Mouse (Mus musculus) kidney, adult 9 months (tissue): ENCODE results near the gene Arpc5l.
"Not testable (repeated sequence)": the region's sequence is repeated elsewhere in the genome, so short reads cannot be mapped to it uniquely, and the experiment has no call there.

ENCODE experiments used
- DNase-seq: peaks from one replicate; pipeline ENCODE4 v3.0.0; 2022

Arpc5l gene

DNA sequence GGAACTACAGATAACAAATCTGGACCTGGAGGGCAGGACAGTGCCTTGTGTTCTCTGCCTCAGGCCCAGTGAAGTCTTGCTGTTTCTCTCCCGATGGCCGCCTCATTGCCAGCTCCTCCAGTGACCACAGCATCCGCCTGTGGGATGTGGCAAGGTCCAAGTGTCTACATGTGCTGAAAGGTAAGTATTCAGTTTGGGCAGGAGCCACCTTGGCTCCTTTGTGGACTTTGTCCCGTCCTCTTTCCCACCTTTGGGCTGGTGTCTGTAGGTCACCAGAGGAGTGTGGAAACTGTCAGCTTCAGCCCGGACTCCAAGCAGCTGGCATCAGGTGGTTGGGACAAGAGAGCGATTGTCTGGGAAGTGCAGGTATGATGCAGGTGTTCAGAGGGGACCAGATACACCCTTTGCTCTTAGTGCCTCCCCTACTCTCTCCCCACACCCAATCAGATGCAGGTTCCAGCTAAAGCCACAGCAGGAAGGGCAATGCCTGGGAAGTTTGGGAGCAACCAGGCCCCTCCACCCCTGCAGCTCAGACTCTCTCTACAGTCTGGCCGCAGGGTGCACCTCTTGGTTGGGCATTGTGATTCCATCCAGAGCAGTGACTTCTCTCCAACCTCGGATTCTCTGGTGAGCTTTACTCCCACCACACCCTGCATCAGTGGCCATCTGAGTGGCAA, 5.1 kb upstream of the Arpc5l start:
- peak; percentile 74 for DNase-seq

DNA sequence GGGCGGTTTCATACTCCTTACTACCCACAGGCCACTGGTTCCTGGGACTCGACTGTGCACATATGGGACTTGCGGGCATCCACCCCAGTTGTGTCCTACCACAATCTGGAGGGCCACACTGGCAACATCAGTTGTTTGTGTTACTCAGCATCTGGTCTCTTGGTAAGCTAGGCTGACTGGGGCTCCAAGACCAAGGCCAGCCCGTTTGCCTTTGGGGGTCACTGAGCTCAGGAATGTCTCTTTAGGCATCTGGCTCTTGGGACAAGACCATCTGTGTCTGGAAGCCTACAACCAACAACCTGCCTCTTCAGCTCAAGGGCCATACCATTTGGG, 4.6 kb upstream of the Arpc5l start:
- no peak for DNase-seq

GRCm38 (mm10) chr2:39001866-39002265, 3.3 kb upstream of the Arpc5l start:
- peak; percentile 58 for DNase-seq

- DNase-seq, result peak; percentile 10
Measured at GRCm38 (mm10) chr2:39003106-39003505, 2.0 kb upstream of the Arpc5l start.

GRCm38 (mm10) chr2:39003512-39003911, 1.6 kb upstream of the Arpc5l start:
- peak; percentile 8 for DNase-seq

DNA sequence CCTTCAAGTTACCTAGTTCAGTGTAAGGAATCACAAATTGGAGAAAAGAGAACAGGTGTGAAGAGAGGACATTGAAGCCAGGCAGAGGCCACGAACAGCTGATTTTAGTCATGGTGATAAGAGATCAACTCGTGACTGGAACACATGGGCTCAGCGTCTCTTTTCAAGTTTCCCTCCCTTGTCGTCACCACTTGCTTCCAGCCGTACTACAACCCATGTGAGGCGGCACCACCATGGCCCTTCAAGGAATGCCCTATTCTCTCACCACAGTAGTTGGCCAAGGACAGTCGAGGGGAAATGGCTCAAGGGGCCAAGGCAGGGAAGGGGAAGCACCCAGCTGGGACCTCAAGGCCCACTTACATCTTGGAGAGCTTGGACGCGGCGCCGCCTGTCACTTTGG, 776 bp upstream of the Arpc5l start:
- DNase-seq, result peak; percentile 42

GRCm38 (mm10) chr2:39005574-39006079, 479 bp downstream of the Arpc5l start, which contains the start of gene Rpl35:
Gene Rpl35 (minus strand): TSS chr2:39005624.
- peak; percentile 76 for DNase-seq

GRCm38 (mm10) chr2:39006149-39006730, 1.1 kb downstream of the Arpc5l start:
- no peak for DNase-seq

DNA sequence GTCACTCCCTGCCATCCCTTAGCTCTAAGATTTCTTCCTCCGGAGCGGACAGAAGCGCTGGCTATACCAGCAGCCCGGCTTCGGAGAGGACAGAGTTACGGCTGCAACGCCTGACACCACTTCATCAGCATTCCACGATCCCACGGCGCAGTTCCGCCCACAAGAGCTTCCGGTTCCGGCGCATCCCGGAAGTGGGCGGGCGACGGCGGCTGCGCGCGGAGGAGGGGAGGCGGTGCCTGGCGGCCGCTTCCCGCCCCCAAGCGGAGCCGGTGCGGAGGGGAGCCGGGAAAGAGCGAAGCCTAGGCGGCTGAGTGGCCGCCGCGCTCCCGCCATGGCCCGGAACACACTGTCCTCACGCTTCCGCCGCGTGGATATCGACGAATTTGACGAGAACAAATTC, 2.7 kb downstream of the Arpc5l start:
- peak; percentile 95 for DNase-seq

DNA sequence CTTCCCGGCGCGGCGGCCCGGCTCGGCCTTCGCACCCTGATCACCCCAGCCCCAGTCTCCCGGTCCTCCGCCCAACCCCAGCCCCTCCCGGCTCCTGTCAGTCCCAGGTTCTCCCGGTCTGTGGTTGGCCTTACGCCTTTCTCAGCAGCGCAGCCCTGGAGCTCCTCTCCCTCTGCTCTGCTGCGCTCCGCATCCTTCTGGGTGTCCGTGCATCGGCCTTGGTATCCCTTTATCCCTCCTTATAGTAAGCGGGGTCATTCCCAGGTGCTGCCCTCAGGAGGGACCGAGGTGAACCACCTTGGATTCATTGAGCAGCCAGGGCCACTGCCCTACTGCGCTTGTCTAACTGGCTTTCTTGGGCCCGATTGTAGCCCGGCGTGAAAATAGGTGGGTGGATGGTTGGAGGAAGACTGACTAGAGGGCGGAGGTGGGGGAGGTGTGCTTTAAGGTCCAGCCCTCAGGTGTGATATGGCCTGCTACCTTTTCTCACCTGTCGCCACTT, 3.3 kb downstream of the Arpc5l start:
- DNase-seq, result peak; percentile 45

GRCm38 (mm10) chr2:39008954-39009365, 3.8 kb downstream of the Arpc5l start:
- DNase-seq, result peak; percentile 46

- not testable (repeated sequence) for DNase-seq
Measured at GRCm38 (mm10) chr2:39010144-39010543, 5.0 kb downstream of the Arpc5l start.

DNA sequence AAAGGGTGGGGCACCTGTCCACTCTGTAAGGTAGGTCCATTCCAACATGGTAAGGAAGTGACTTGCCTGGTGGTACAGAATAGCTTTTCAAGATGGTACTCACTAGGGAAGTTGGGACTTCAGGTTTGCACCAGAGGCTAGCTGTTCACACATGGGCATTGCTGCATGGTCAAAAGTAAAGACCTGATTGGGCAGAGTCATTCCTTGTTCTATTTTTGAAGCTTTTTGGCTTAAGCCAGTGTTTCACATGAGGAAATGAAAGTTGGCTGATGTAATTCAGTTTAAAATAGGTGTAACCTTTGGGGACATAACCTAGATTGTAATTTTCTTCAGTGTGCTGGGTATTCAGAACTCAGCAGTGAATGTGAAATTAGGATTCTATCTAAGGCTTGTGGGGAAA, 6.1 kb downstream of the Arpc5l start:
- DNase-seq, result no peak

DNA sequence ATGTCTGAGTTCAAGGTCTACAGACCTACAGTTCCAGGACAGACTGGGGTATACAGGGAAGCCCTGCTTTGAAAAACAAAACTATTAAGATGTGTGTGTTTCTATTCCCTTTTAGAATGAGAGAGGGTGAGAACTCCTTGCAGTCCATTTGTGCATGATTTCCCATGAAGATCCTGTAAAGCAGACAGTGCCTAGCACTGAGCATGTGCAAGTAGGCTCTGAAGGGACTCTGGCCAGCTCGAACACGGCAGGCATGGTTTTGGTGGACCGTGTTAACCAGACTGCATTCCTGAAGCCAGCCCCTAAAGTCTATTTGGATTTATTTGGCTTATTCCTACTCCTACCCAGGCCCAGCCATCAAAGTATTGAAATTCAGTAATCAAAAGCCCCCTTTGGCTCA, 6.8 kb downstream of the Arpc5l start:
- no peak for DNase-seq

- no peak for DNase-seq
Measured at GRCm38 (mm10) chr2:39012768-39013279, 7.7 kb downstream of the Arpc5l start.

DNA sequence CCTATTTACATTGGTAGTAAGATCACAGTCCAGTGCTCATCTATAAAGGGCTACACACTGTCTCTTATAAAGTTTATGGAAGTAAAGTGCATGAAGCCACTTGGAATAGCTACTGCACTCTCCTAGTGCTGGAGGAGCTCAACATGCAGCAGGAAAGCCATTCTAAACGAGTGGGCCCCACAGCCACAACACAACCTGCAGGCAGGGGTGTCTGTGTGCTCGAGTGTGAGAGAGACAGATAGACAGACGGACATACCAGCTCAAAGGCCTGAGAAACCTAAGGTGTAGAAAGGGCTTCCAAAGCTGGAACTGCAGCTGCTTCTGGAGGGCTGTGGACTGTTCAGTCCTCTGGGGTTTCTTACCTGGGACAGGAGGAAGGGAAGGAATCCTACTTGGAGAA, 11.4 kb downstream of the Arpc5l start:
- DNase-seq, result no peak

DNA sequence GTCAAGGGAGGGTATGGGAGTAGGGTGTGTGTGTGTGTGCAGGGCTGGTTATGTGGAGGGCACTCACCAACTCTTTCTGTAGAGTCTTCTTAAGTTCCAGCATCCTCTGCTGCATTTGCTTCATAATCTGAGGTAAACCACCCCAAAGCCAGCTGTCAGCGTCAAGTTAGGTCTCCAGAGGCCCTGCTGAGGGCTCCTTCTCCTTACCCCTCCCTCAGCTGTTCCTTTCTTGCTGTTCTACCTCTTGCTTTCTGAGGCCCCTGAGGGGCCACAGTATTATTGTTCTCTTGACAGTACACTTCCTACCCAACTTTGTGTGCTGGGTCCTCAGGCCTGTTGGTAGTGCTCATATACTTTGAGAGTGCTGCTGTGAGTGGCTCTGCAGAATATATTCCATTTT, 14.9 kb downstream of the Arpc5l start:
- DNase-seq, result no peak

- DNase-seq, result no peak
Measured at GRCm38 (mm10) chr2:39031611-39032010, 26.5 kb downstream of the Arpc5l start.

GRCm38 (mm10) chr2:39040215-39040614, 35.1 kb downstream of the Arpc5l start:
- DNase-seq, result no peak

- DNase-seq, result no peak
Measured at GRCm38 (mm10) chr2:39048515-39048914, 43.4 kb downstream of the Arpc5l start.

GRCm38 (mm10) chr2:39064687-39065399, 59.7 kb downstream of the Arpc5l start:
- no peak for DNase-seq
